Mouse (Mus musculus) MEL (cell line): Measurements from ENCODE around the gene Cobl. TPM values are rescaled to one million over a fixed set of nuclear protein-coding genes. Genes with fewer than 3 reads are reported as not detected.

Experiments
- DNase-seq: peaks from one replicate; pipeline ENCODE4 v3.0.0; 2011; ENCODE audit warnings: low read depth, low spot score
- H3K27ac ChIP-seq: 2 replicates; pipeline ENCODE4 v1.5.1; 2012; ENCODE audit warnings: low read depth, mild to moderate bottlenecking, control low read depth, low read length, moderate library complexity; ENCODE audit not compliant: control insufficient read depth
- H3K27me3 ChIP-seq, 2 experiments: fragments of 150-350 bp in 1 of 2; sonication (generic) in 1 of 2; 2 replicates each; pipeline ENCODE4 v1.6.1; 2012; ENCODE audit warnings: low read length in 2 of 2, mild to moderate bottlenecking in 2 of 2, improper control_type of control experiment in 1 of 2, moderate library complexity in 1 of 2; ENCODE audit not compliant: insufficient read depth in 2 of 2, control insufficient read depth in 1 of 2
- H3K36me3 ChIP-seq, 2 experiments: 2 replicates each; pipeline ENCODE4 v1.6.1; 2012 to 2014; ENCODE audit warnings: low read length in 2 of 2, improper control_type of control experiment in 1 of 2, inconsistent platforms in 1 of 2, mild to moderate bottlenecking in 1 of 2; ENCODE audit not compliant: insufficient read depth in 2 of 2, control insufficient read depth in 1 of 2
- H3K4me1 ChIP-seq, 2 experiments: fragments of 150-350 bp in 1 of 2; sonication (generic) in 1 of 2; 2 replicates each; pipeline ENCODE4 v1.6.1; 2012; ENCODE audit warnings: low read length in 2 of 2, improper control_type of control experiment in 1 of 2, mild to moderate bottlenecking in 1 of 2; ENCODE audit not compliant: insufficient read depth in 2 of 2, control insufficient read depth in 1 of 2
- H3K4me3 ChIP-seq, 2 experiments: fragments of 150-350 bp in 1 of 2; sonication (generic) in 1 of 2; 2 replicates each; pipeline ENCODE4 v1.5.1; 2012; ENCODE audit warnings: low read depth in 2 of 2, low read length in 2 of 2, mild to moderate bottlenecking in 2 of 2, moderate library complexity in 2 of 2, control low read depth in 1 of 2, improper control_type of control experiment in 1 of 2; ENCODE audit not compliant: control insufficient read depth in 1 of 2, insufficient read depth in 1 of 2
- H3K79me2 ChIP-seq: 2 replicates; pipeline ENCODE4 v1.6.1; 2012; ENCODE audit warnings: mild to moderate bottlenecking, low read length, moderate library complexity; ENCODE audit not compliant: control insufficient read depth, poor library complexity, insufficient read depth
- H3K9ac ChIP-seq: 2 replicates; pipeline ENCODE4 v1.6.1; 2012; ENCODE audit warnings: low read depth, mild to moderate bottlenecking, control low read depth, low read length, moderate library complexity; ENCODE audit not compliant: control insufficient read depth, poor library complexity, severe bottlenecking
- H3K9me3 ChIP-seq: fragments of 150-350 bp; sonication (generic); replicated peaks from 2 replicates; pipeline ENCODE4 v1.6.1; 2012; ENCODE audit warnings: mild to moderate bottlenecking, low read length, improper control_type of control experiment, moderate library complexity; ENCODE audit not compliant: insufficient read depth
- CTCF ChIP-seq, 3 experiments: IDR thresholded peaks in 2 of 3; conservative IDR thresholded peaks in 1 of 3; 2 replicates each; pipeline ENCODE4 v1.5.1; 2011 to 2012; ENCODE audit warnings: low read length in 3 of 3, low read depth in 2 of 3, mild to moderate bottlenecking in 2 of 3, improper control_type of control experiment in 1 of 3, inconsistent platforms in 1 of 3, mixed read lengths in 1 of 3, moderate library complexity in 1 of 3; ENCODE audit not compliant: control insufficient read depth in 1 of 3, insufficient read depth in 1 of 3, poor library complexity in 1 of 3, severe bottlenecking in 1 of 3
- E2F4 ChIP-seq: IDR thresholded peaks from 2 replicates; pipeline ENCODE4 v1.6.1; 2011; ENCODE audit warnings: low read depth, low read length, improper control_type of control experiment, borderline replicate concordance
- ELF1 ChIP-seq: IDR thresholded peaks from 2 replicates; pipeline ENCODE4 v1.6.1; 2014; ENCODE audit warnings: low read depth, mild to moderate bottlenecking, inconsistent platforms, low read length, improper control_type of control experiment, moderate library complexity
- KAT2A ChIP-seq: conservative IDR thresholded peaks from 2 replicates; pipeline ENCODE4 v1.6.1; 2012; ENCODE audit warnings: low read depth, low read length, improper control_type of control experiment, inconsistent platforms
- MAZ ChIP-seq: IDR thresholded peaks from 2 replicates; pipeline ENCODE4 v1.6.1; 2012; ENCODE audit warnings: low read depth, mild to moderate bottlenecking, inconsistent platforms, low read length, improper control_type of control experiment
- MXI1 ChIP-seq: IDR thresholded peaks from 2 replicates; pipeline ENCODE4 v1.6.1; 2011; ENCODE audit warnings: mild to moderate bottlenecking, low read depth, low read length, improper control_type of control experiment
- MYB ChIP-seq: IDR thresholded peaks from 2 replicates; pipeline ENCODE4 v1.6.1; 2011; ENCODE audit warnings: mild to moderate bottlenecking, low read depth, low read length, improper control_type of control experiment
- POLR2AphosphoS2 ChIP-seq: IDR thresholded peaks from 2 replicates; pipeline ENCODE4 v1.6.1; 2011; ENCODE audit warnings: low read length, improper control_type of control experiment
- SMC3 ChIP-seq: IDR thresholded peaks from 2 replicates; pipeline ENCODE4 v1.6.1; 2011; ENCODE audit warnings: low read depth, low read length, improper control_type of control experiment
- TAL1 ChIP-seq: IDR thresholded peaks from 2 replicates; pipeline ENCODE4 v1.6.1; 2012; ENCODE audit warnings: mild to moderate bottlenecking, inconsistent platforms, low read length, moderate library complexity, mixed read lengths
- TCF12 ChIP-seq: IDR thresholded peaks from 2 replicates; pipeline ENCODE4 v1.6.1; 2014; ENCODE audit warnings: low read depth, mild to moderate bottlenecking, inconsistent platforms, low read length, improper control_type of control experiment, moderate library complexity
- polyA plus RNA-seq, 2 experiments: library from polyadenylated mRNA; stranded (reverse) in 1 of 2; unstranded in 1 of 2; fragments of >175 nt in 1 of 2; fragments of >200 nt in 1 of 2; gene quantifications; 2 replicates each; pipeline versions ENCODE4 v1.2.1 to v1.2.4; 2012; ENCODE audit warnings: low replicate concordance in 2 of 2, low read depth in 1 of 2; ENCODE audit not compliant: insufficient read length in 2 of 2, insufficient read depth in 1 of 2, missing spikeins in 1 of 2
- total RNA-seq: library from RNA; depleted of rRNA; stranded (reverse); fragments of 300-350 nt; gene quantifications from 2 replicates; pipeline ENCODE4 v1.2.3, GENCODE M21; 2012

Gene Cobl
- total and polyA plus RNA-seq, 3 experiments = not detected

GRCm38 (mm10) chr11:12434597-12434996 is 30.2 kb downstream of the Cobl start:
- no peaks in the 10 kb centered on the region for H3K36me3 ChIP-seq
- no peaks in the 10 kb centered on the region for H3K4me1 ChIP-seq
- no peak overlapping the region for H3K9ac ChIP-seq
- TF ChIP-seq E2F4 = no peak
- no peak for TF ChIP-seq MXI1
- no peak for TF ChIP-seq KAT2A
- no peak for TF ChIP-seq TCF12
- no peak for TF ChIP-seq MYB
- no peak for TF ChIP-seq CTCF (IDR thresholded peaks at IDR 0.05 in 2 of 3, conservative IDR thresholded peaks at IDR 0.05 in 1 of 3; ENCODE audit: control insufficient read depth in 1 of 3, insufficient read depth in 1 of 3, low read depth in 2 of 3, low read length in 3 of 3, poor library complexity in 1 of 3, severe bottlenecking in 1 of 3)
- TF ChIP-seq TAL1 = no peak
- H3K27ac ChIP-seq = no peak overlapping the region
- H3K9me3 ChIP-seq = no peaks in the 10 kb centered on the region
- no peak overlapping the region for H3K4me3 ChIP-seq
- DNase-seq = no peak
- no peaks in the 10 kb centered on the region; a peak in 1 of 4 replicates for H3K27me3 ChIP-seq
- no peaks in the 10 kb centered on the region for H3K79me2 ChIP-seq

- Histone ChIP-seq H3K27me3 (peaks cover 0 to under 1% of the 10 kb centered on the region in 2 experiments; a peak in 1 of 4 replicates), H3K9ac (no peak overlapping the region), H3K27ac (no peak overlapping the region), H3K4me3 (no peak overlapping the region), H3K9me3 (no peaks in the 10 kb centered on the region), H3K36me3 (no peaks in the 10 kb centered on the region), H3K79me2 (no peaks in the 10 kb centered on the region), H3K4me1 (no peaks in the 10 kb centered on the region)
- TF ChIP-seq ELF1 = no peak
- no peak for TF ChIP-seq POLR2AphosphoS2
- no peak for DNase-seq
These were observed 32.8 kb downstream of the Cobl start for GRCm38 (mm10) chr11:12431911-12432310.

GRCm38 (mm10) chr11:12430231-12431041 is 34.3 kb downstream of the Cobl start:
- Histone ChIP-seq H3K79me2 (no peaks in the 10 kb centered on the region), H3K9ac (no peak overlapping the region), H3K4me1 (no peaks in the 10 kb centered on the region), H3K27me3 (peaks cover 0 to 2% of the 10 kb centered on the region in 2 experiments; a peak in 1 of 4 replicates), H3K4me3 (no peak overlapping the region), H3K36me3 (no peaks in the 10 kb centered on the region), H3K27ac (no peak overlapping the region), H3K9me3 (no peaks in the 10 kb centered on the region)
- TF ChIP-seq SMC3 (no peak), MAZ (no peak)
- no peak for DNase-seq
